Mouse (Mus musculus): ENCODE measurements around the gene Rap1b. TPM values are rescaled to one million over a fixed set of nuclear protein-coding genes. Genes with fewer than 3 reads are reported as not detected.

Gene Rap1b
- polyA plus RNA-seq, 1 experiment, result 87.0 TPM

GRCm38 (mm10) chr10:117838924-117839323 is 6.9 kb downstream of the Rap1b start:
- DNase-seq (ENCODE audit: low read depth), result peak; percentile 2
- TF ChIP-seq POLR2A (IDR thresholded peaks at IDR 0.05; ENCODE audit: borderline replicate concordance, extremely low read depth, insufficient read depth, insufficient read length, poor library complexity, severe bottlenecking) (no peak), CTCF (IDR thresholded peaks at IDR 0.05; ENCODE audit: borderline replicate concordance, extremely low read depth, insufficient read depth, insufficient read length) (no peak; the same call in 1 of the 2 replicates)

GRCm38 (mm10) chr10:117836354-117836753 is 9.5 kb downstream of the Rap1b start:
- TF ChIP-seq POLR2A (IDR thresholded peaks at IDR 0.05; ENCODE audit: borderline replicate concordance, extremely low read depth, insufficient read depth, insufficient read length, poor library complexity, severe bottlenecking) (no peak), CTCF (IDR thresholded peaks at IDR 0.05; ENCODE audit: borderline replicate concordance, extremely low read depth, insufficient read depth, insufficient read length) (no peak)
- no peak for DNase-seq (ENCODE audit: low read depth)

GRCm38 (mm10) chr10:117835453-117835852 is 10.4 kb downstream of the Rap1b start:
- DNase-seq (ENCODE audit: low read depth), result no peak

DNA sequence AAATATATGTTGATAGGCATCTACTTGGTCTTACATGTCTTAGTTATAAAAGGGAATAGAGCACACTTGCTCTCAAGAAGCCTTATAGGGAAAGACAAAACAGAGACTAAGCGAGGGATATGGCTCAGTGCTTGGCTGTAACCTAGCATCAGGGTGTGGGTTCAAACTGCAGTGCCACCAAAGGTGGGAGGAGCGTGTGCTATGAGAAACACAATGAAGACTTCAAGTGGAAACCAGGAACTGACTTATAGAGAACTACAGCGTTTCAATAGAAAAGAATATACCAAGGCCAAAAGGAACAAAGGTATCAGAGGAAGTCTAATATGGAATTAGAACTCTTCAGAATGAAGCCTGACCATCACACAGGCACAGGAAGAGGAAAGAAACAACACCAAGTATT is 15.0 kb downstream of the Rap1b start:
- TF ChIP-seq CTCF (IDR thresholded peaks at IDR 0.05; ENCODE audit: borderline replicate concordance, extremely low read depth, insufficient read depth, insufficient read length) (no peak), POLR2A (IDR thresholded peaks at IDR 0.05; ENCODE audit: borderline replicate concordance, extremely low read depth, insufficient read depth, insufficient read length, poor library complexity, severe bottlenecking) (no peak)

More at GRCm38 (mm10) chr10:117835453-117835852, 10.4 kb downstream of the Rap1b start:
- TF ChIP-seq CTCF (IDR thresholded peaks at IDR 0.05; ENCODE audit: borderline replicate concordance, extremely low read depth, insufficient read depth, insufficient read length), result no peak
- TF ChIP-seq POLR2A (IDR thresholded peaks at IDR 0.05; ENCODE audit: borderline replicate concordance, extremely low read depth, insufficient read depth, insufficient read length, poor library complexity, severe bottlenecking), result no peak

GRCm38 (mm10) chr10:117829472-117830155 is 16.2 kb downstream of the Rap1b start:
- no peak for TF ChIP-seq POLR2A (IDR thresholded peaks at IDR 0.05; ENCODE audit: borderline replicate concordance, extremely low read depth, insufficient read depth, insufficient read length, poor library complexity, severe bottlenecking)
- DNase-seq (ENCODE audit: low read depth), result no peak

More for the DNA sequence above, 15.0 kb downstream of the Rap1b start:
- no peak for DNase-seq (ENCODE audit: low read depth)

GRCm38 (mm10) chr10:117829022-117829421 is 16.8 kb downstream of the Rap1b start:
- TF ChIP-seq CTCF (IDR thresholded peaks at IDR 0.05; ENCODE audit: borderline replicate concordance, extremely low read depth, insufficient read depth, insufficient read length), result no peak
- TF ChIP-seq POLR2A (IDR thresholded peaks at IDR 0.05; ENCODE audit: borderline replicate concordance, extremely low read depth, insufficient read depth, insufficient read length, poor library complexity, severe bottlenecking), result no peak

GRCm38 (mm10) chr10:117828536-117828935 is 17.3 kb downstream of the Rap1b start:
- DNase-seq (ENCODE audit: low read depth), result no peak
- no peak for TF ChIP-seq CTCF (IDR thresholded peaks at IDR 0.05; ENCODE audit: borderline replicate concordance, extremely low read depth, insufficient read depth, insufficient read length)
- no peak for TF ChIP-seq POLR2A (IDR thresholded peaks at IDR 0.05; ENCODE audit: borderline replicate concordance, extremely low read depth, insufficient read depth, insufficient read length, poor library complexity, severe bottlenecking)

More at GRCm38 (mm10) chr10:117829022-117829421, 16.8 kb downstream of the Rap1b start:
- DNase-seq (ENCODE audit: low read depth), result no peak

GRCm38 (mm10) chr10:117824647-117825046 is 21.2 kb downstream of the Rap1b start:
- DNase-seq (ENCODE audit: low read depth), result no peak
- TF ChIP-seq CTCF (IDR thresholded peaks at IDR 0.05; ENCODE audit: borderline replicate concordance, extremely low read depth, insufficient read depth, insufficient read length) (no peak), POLR2A (IDR thresholded peaks at IDR 0.05; ENCODE audit: borderline replicate concordance, extremely low read depth, insufficient read depth, insufficient read length, poor library complexity, severe bottlenecking) (no peak)

- TF ChIP-seq CTCF (IDR thresholded peaks at IDR 0.05; ENCODE audit: borderline replicate concordance, extremely low read depth, insufficient read depth, insufficient read length) (no peak), POLR2A (IDR thresholded peaks at IDR 0.05; ENCODE audit: borderline replicate concordance, extremely low read depth, insufficient read depth, insufficient read length, poor library complexity, severe bottlenecking) (no peak)
- no peak for DNase-seq (ENCODE audit: low read depth)
These were observed 21.7 kb downstream of the Rap1b start for GRCm38 (mm10) chr10:117824139-117824538.

DNA sequence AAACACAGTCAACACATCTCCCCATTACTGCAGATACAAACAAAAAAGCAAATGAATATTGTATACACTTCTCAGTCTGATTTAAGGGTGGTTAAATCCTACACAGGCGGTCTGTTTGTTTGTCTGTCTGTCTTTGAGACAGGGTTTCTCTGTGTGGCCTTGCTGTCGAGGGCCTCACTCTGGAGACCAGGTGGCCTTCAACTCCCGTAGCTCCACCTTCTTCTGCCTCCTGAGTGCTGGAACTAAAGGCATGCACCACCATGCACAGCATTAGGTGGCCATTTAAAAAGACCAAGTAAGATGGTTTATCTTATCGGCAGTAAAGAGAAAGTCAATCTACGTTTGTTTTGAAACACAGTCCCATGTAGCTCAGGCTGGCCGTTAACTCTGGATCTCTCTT is 22.5 kb downstream of the Rap1b start:
- no peak for DNase-seq (ENCODE audit: low read depth)
- TF ChIP-seq POLR2A (IDR thresholded peaks at IDR 0.05; ENCODE audit: borderline replicate concordance, extremely low read depth, insufficient read depth, insufficient read length, poor library complexity, severe bottlenecking) (no peak), CTCF (IDR thresholded peaks at IDR 0.05; ENCODE audit: borderline replicate concordance, extremely low read depth, insufficient read depth, insufficient read length) (no peak)

DNA sequence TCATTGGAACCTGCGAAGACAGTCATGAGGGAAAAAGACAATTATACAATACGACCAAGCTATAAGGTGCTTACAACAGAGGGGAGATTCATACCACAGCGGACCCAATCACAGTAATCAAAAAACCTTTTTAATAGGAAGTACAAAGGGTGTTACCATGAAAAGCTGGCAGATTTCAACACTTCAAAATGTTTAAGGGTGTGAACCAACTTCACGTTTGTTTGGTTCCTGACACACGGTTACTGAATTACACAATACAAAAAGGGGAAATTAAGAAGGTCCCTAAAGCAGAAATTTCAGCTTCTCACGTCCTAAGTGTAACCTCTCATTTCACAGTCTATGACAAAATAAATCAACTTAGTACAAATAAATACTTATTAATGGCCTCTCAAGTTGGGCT is 27.2 kb downstream of the Rap1b start:
- DNase-seq (ENCODE audit: low read depth), result no peak
- TF ChIP-seq POLR2A (IDR thresholded peaks at IDR 0.05; ENCODE audit: borderline replicate concordance, extremely low read depth, insufficient read depth, insufficient read length, poor library complexity, severe bottlenecking) (no peak), CTCF (IDR thresholded peaks at IDR 0.05; ENCODE audit: borderline replicate concordance, extremely low read depth, insufficient read depth, insufficient read length) (no peak)

- no peak for DNase-seq (ENCODE audit: low read depth)
- no peak for TF ChIP-seq POLR2A (IDR thresholded peaks at IDR 0.05; ENCODE audit: borderline replicate concordance, extremely low read depth, insufficient read depth, insufficient read length, poor library complexity, severe bottlenecking)
- no peak for TF ChIP-seq CTCF (IDR thresholded peaks at IDR 0.05; ENCODE audit: borderline replicate concordance, extremely low read depth, insufficient read depth, insufficient read length)
These were observed 29.1 kb downstream of the Rap1b start for GRCm38 (mm10) chr10:117816721-117817120.
